Mouse (Mus musculus): ENCODE data around the gene Ermap.

DNA sequence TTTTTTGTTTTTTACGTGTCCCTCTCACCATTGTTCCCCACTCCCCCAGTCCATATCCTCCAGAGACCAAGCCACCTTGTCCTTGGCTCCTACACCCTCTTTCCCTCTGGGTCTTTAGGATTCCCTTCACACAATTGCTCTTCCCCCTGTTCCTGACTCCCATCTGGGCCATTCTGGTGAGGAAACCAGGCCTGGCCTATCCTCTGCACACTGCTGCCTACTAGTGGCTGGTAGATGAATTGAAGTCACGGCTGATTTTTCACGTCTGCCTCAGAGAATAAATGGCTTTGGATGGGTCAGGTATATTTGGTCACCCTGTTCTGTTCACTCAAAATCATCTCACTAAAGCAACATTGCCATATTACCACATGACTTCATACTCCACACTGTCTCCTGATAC lies 49.7 kb downstream of the Ermap start:
- TF ChIP-seq CTCF (IDR thresholded peaks at IDR 0.05; ENCODE audit: insufficient read depth, low read depth, low read length) (no peak), POLR2A (IDR thresholded peaks at IDR 0.05; ENCODE audit: insufficient read depth, low read depth, low read length) (no peak)

Measured in olfactory bulb, adult 2 months (tissue).